Mouse (Mus musculus) urinary bladder, postnatal 14 days (tissue): Measurements from ENCODE around the gene Cypt14.
"Not testable (repeated sequence)": the region's sequence is repeated elsewhere in the genome, so short reads cannot be mapped to it uniquely, and the experiment has no call there.

Experiments used
- DNase-seq: peaks from one replicate; pipeline ENCODE4 v3.0.0; 2021; ENCODE audit warnings: low spot score

Cypt14 gene

GRCm38 (mm10) chrX:39863504-39863903 is at the start of gene Cypt14:
TSS of gene Cypt14 (minus strand) at chrX:39863604.
- DNase-seq: not testable (repeated sequence)
